Mouse (Mus musculus) left cerebral cortex, adult 18-20 months (tissue): Measurements from ENCODE around the gene Olfr317. TPM values are rescaled to one million over a fixed set of nuclear protein-coding genes. Genes with fewer than 3 reads are reported as not detected.
"Not testable (repeated sequence)": the region's sequence is repeated elsewhere in the genome, so short reads cannot be mapped to it uniquely, and the experiment has no call there.

Source experiments
- DNase-seq, 2 experiments: peaks; one replicate each; pipeline ENCODE4 v3.0.0; 2021 to 2022; ENCODE audit warnings: low spot score in 2 of 2, mixed read lengths in 1 of 2
- long read RNA-seq, 2 experiments: library from polyadenylated mRNA; stranded (forward); transcript quantifications; one replicate each; pipeline ENCODE4 v2.0.0; 2021
- total RNA-seq, 2 experiments: library from RNA; stranded (reverse); gene quantifications; 2 replicates each; pipeline ENCODE4 v1.2.3; 2021

Gene Olfr317
- under 1 TPM in 1 of 2 experiments, not detected in 1; 0.26 TPM for total RNA-seq
- long read RNA-seq, experiment 1: 0 reads
- long read RNA-seq, experiment 2: 0 reads

DNA sequence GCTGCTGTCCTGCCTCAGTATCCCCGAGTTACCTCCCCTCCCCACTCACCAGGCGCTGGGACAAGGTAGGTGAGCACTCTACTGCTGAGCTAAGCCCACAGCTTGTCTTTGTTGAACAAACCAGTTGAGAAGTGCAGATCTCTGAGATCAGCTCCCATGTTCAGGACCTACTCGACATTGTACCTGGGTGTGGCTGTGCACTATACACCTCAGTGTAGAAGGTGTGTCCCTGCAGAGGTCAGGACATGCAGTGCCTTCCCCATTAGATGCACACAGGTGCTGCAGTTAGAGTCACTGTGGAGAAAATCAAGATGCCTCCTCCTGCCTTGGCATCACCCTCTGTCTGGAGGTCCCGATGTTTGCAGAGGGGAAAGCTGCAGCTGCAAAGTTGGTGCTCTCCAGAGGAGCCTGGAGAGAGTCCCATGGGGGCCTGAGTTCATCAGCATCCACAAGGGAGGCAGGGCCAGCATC, at the start of gene Olfr317:
Olfr317 (minus strand) TSS at position 421 of the 471 bp plus-strand sequence.
- no peak for DNase-seq

DNA sequence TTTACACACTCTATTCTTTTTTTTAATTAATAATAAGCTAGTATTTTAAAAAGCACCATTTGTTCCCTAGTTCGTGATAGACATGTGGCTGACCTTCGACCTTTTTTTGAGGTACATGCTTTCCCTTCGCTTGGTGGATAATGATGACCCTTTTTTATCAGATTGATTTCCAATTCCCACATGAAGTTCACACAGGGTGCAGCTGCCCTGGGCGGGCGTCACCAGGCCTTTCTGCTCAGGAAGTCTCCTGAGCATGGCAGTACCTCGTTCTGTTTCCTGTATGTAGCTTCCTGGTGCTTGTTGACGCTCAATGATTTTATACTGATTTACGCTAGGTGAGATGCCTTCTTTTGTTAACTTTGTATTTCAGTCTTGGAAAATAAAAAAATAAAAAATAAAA, 49.3 kb upstream of the Olfr317 start:
- no peak for DNase-seq

DNA sequence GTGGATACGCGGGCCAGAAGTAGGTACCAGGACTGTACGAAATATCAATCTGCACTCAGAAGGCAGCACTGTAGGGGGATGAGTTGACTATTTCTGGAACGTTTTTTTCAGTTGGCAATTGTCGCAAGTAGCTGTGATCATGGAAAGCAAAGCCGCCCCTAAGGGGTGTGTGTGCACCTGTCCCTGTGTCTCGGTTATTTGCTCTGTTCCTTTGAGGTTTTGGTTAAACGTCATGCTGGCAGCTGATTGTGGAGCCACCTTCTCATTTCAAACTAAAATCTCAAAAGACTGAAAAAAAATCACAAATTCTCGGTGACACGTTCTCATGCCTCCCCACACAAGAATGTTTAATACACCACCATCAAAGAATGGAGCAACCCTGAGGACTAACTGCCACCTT, 48.6 kb upstream of the Olfr317 start:
- DNase-seq: no peak

DNA sequence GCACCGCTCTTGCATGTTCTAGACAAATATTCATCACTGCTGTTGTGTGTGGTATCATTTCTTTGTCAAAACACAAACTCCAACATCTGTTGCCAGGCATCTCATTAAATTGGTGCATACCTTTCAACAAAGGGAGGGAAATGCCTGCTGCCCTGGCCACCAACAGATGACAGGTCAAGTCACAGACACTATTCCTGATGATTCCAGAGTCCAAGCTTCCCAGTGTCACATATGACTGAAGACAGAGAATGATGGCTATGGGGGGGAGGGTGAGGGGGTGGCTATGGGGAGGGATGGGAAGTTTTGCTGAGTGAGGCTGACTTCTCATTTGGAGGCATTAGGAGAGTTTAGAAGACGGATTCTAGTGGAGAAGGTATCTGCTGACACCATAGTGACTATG, 45.2 kb upstream of the Olfr317 start:
- no peak for DNase-seq

DNA sequence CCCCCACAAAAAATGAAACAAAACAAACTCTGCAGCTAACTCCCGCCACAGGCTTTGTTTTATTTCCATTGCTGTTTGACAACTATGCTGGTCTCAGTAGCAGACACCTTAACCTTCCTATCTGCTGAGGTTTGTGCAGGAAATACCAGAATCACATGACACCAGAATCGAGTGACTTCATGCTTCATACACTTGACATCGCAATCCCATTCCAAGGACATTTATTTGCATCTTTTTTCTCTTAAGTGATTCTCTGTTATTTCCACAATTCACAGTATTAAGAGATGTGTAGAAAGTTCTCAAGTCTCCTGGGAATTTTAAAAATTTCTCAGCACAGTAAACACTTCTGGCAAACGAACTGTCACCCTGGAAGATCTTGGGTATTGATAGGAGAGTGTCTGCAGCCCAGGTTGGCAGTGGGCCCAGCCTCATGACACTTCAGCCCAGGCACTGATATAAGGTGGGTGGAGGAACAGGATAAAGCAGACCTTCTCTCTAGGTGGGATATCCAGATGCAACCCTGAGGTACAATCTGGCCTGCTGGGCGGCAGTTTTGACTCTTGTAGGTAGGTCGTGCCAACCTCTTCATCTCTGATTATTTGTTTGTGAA, 43.6 kb upstream of the Olfr317 start, which contains the start of gene Olfr314:
Olfr314 (plus strand) TSS at position 473 of the 610 bp plus-strand sequence.
- no peak for DNase-seq

DNA sequence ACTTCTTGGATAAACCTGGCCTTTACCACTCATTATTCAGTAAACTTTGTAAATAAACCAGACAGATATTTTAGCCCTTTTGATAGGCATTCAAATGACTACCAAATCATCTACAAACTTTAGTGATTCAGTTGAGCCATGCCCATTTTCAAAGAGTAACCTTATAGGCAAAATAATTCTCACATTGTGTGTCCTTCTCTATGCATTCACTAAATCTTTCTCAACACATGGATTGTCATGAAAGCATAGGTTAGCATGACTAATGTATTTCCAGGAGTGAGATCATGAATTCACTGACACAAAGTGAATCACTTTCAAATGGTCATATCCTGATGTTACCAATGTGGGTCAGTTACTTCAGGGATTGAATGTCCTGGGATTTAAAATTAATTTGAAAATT, 33.9 kb upstream of the Olfr317 start, which contains the start of gene Olfr315:
Olfr315 (plus strand) TSS at position 301 of the 400 bp plus-strand sequence.
- no peak for DNase-seq

DNA sequence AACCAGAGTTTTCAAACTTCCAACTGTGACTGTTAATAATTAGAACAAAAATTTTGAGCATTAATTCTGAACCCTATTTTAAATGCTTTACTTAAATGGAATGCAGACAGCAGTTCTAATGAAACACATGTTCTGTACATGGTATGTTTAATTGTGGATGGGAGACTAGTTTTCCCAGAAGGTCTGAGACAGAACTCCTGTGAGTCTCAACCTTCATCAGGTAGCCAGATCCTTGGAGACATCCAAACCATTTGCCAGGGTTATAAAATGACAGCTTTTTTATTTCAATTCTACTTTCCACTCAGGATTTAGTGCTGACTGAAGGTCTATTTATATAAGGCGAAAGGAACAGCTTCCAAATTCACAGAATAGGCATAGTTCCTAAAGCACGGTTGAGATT, 13.4 kb upstream of the Olfr317 start, which contains the start of gene Olfr316:
Olfr316 (plus strand) TSS at position 301 of the 400 bp plus-strand sequence.
- no peak for DNase-seq

DNA sequence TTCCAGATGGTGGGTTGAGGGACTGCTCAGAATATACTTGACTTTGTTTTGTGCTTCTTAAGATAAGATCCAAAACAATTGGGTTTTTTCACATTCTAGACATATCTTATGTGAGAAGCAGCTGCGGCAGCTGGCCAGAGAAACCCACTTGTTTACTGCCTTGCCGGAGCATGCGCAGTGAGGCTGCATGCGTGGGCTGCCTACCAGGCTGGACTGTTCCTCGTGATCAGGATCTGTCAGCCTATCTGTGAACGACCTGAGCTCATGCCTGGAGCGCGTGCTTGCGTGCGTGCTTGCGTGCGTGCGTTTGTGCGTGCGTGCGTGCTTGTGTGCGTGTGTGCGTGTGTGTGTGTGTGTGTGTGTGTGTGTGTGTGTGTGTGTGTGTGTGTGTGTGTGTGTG, 12.1 kb upstream of the Olfr317 start:
- peak; percentile 39 to 70 for DNase-seq

DNA sequence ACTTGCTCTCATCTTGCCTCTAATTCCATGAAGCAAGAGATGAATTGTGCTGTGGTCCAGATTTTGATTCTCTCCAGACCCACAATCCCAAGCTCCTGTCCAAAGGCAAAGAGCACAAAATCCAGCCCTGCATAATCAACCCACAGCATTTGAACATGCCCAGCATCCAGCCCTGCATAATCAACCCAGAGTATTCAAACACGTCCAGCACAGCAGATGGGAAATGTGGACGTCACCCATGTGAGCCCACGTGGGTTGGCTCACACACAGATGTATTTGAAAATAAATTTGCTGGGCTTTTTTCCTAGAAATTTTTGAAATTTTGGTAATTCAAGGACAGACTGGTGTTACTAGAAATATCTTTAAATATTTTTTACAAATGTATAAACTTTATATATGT, 5.6 kb downstream of the Olfr317 start:
- peak; percentile 9 to 30 for DNase-seq

DNA sequence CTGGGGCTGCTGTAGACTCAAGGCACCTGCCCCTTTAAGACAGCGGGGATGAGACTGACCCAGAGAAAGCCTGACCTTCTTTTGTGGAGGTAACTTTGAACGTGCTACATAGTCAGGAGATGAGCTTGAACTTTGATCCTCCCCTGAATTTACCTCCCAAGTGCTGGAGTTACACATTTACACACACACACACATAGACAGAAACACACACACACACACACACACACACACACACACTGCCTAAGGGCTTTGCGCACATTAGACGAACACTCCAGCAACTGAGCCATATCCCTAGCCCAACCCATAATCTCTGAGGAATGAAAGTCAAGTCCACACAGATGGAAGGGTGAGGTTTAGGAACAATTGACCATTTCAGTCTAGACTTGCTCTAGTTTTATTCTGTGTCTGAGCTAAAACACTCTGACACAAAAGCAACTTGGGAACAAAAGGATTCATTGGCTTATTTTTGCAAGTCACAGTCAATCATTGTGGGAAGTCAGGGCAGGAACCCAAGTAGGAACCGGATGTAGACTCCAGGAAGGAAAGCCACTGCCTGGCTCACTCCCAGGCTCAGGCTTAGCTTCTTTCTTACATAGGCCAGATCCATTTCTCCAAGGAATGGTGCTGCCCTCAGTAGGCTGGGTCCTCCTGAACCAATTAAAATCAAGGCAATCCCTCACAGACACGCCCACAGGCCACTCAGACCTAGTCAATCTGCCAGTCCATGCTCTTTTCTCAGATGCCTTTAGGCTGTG, 10.9 kb downstream of the Olfr317 start:
- DNase-seq: not testable (repeated sequence)

DNA sequence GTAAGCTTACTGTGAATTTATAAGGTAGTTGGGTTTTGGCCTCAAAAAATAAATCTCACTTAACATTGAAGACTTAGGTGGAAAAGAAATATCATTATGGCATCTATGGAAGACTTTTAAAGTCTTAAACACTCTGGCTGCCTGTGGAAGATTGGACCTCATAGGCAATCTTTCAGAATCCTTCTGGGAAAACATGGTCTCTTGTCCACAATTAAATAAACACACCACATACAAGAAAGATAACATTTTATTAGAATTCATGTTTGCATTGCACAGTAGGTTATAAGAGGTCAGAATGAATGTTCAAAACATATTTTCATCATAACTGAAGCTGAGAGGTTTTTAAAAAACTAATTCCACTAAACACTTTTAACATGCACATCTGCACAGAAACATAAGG, 15.1 kb downstream of the Olfr317 start, which contains the start of gene Olfr318:
Olfr318 (minus strand) TSS at position 101 of the 400 bp plus-strand sequence.
- DNase-seq: no peak

DNA sequence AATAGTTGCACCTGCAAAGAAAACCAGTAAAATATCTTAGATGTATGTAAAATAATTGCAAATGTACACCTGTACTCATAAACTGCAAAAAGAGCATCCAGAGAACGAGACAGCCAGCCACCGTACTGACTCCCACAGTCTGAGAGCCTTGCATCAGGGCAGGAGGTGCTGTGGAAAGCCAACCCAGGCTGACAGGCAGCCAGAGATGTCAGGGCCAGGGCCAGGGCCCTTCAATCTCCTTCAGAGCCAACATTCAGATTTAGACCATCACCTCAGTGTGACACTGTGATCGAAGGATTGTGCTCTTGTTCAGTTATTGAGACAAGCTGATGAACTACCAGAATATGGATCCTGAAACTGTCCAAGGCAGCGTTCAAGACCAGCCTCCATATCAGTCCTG, 19.3 kb downstream of the Olfr317 start:
- no peak for DNase-seq

DNA sequence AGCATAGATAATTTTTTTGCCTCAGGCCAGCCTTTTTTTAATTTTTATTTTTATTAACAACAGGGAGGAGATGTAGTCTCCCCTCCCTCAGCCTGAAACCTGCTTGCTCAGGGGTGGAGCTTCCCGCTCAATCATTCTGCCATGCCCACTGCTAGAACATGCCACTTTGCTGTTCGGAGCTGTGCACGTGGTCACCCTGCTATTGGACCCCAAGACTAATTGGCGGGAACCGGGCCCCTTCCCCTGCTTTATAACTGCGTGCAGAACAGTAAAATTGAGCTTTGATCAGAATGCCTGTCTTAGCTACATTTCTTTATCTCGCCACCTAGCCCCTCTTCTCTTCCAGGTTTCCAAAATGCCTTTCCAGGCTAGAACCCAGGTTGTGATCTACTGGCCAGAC, 21.3 kb downstream of the Olfr317 start:
- DNase-seq: not testable (repeated sequence)

DNA sequence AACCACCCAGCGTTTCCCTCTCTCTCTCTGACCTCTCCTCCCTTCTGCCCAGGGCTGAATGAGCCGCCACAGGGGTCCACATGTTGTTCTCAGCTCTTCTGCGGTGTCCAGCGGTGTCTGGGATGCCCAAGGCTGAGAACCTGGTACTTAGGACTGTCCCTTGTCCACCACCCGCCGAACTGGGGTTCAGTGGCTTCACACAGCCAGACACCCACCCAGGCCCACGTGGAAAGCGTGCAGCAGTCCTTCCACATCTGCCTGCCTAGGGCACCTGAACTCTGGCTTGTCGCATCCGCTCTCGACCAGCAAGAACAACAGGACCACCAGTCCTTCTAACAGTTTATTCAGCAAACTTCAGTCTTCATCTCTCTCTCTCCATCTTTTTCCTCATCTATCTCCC, 29.9 kb downstream of the Olfr317 start:
- no peak for DNase-seq

DNA sequence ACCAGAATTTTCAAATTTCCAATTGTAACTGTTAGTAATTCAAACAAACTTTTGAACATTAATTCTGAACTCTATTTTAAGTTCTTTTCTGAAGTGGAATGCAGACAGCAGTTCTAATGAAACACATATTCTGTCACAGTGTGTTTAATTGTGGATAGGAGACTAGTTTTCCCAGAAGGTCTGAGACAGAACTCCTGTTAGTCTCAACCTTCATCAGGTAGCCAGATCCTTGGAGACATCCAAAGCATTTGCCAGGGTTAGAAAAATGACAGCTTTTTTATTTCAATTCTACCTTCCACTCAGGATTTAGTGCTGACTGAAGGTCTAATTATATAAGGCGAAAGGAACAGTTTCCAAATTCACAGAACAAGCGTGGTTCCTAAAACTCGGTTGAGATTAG, 40.1 kb downstream of the Olfr317 start, which contains the start of gene Olfr319:
Olfr319 (plus strand) TSS at position 301 of the 400 bp plus-strand sequence.
- no peak for DNase-seq

Other genes starting within 250 kb of the Olfr317 start
- not detected for gene Olfr332, start 246.7 kb downstream of the Olfr317 start, total RNA-seq
- gene Olfr331, start 236.6 kb downstream of the Olfr317 start, total RNA-seq: not detected
- not detected for gene Olfr330, start 204.4 kb downstream of the Olfr317 start, total RNA-seq
- not detected for gene Olfr329-ps, start 192.8 kb downstream of the Olfr317 start, total RNA-seq
- not detected for gene Olfr328, start 183.6 kb downstream of the Olfr317 start, total RNA-seq
- not detected for gene Olfr224, start 168.7 kb downstream of the Olfr317 start, total RNA-seq
- gene Olfr325, start 161.5 kb downstream of the Olfr317 start, total RNA-seq: not detected
- gene Olfr324, start 144.1 kb downstream of the Olfr317 start, total RNA-seq: not detected
- not detected for gene 2210407C18Rik, start 123.1 kb downstream of the Olfr317 start, total RNA-seq
- not detected for gene Olfr323, start 108.7 kb downstream of the Olfr317 start, total RNA-seq
- under 1 TPM in 1 of 2 experiments, not detected in 1; 0.21 TPM for gene Trim58, start 98.7 kb downstream of the Olfr317 start, total RNA-seq
- gene Olfr322, start 80.4 kb downstream of the Olfr317 start, total RNA-seq: not detected
- not detected for gene Olfr320, start 58.1 kb downstream of the Olfr317 start, total RNA-seq
- not detected for gene Olfr319, start 40.0 kb downstream of the Olfr317 start, total RNA-seq
- gene Olfr318, start 15.2 kb downstream of the Olfr317 start, total RNA-seq: not detected
- 1 to 10 TPM; 2.1 to 2.9 TPM for gene Olfr316, start 13.5 kb upstream of the Olfr317 start, total RNA-seq
- gene Olfr315, start 34.0 kb upstream of the Olfr317 start, total RNA-seq: not detected
- not detected for gene Olfr314, start 43.7 kb upstream of the Olfr317 start, total RNA-seq
- 1 to 10 TPM; 1.8 to 2.2 TPM for gene Fam183b, start 62.7 kb upstream of the Olfr317 start, total RNA-seq
- not detected for gene Olfr313, start 75.8 kb upstream of the Olfr317 start, total RNA-seq
- not detected for gene Olfr312, start 90.0 kb upstream of the Olfr317 start, total RNA-seq
- gene Olfr311, start 100.0 kb upstream of the Olfr317 start, total RNA-seq: under 1 TPM in 1 of 2 experiments, not detected in 1; 0.21 TPM
- gene Gm12258, start 107.9 kb upstream of the Olfr317 start, total RNA-seq: 10 to 100 TPM; 17.1 to 19.2 TPM
- 10 to 100 TPM in 1 of 2 experiments, 1 to 10 TPM in 1; 9.5 to 11.6 TPM for gene 2810021J22Rik, start 128.0 kb upstream of the Olfr317 start, total RNA-seq
- 1 to 10 TPM; 8.9 to 9.7 TPM for gene Zfp39, start 165.0 kb upstream of the Olfr317 start, total RNA-seq
- gene Btnl10, start 178.7 kb upstream of the Olfr317 start, total RNA-seq: not detected
- gene Rnf187, start 199.7 kb upstream of the Olfr317 start, total RNA-seq: 100 to 1,000 TPM; 485 to 490 TPM
- 100 to 1,000 TPM in 1 of 2 experiments, 10 to 100 TPM in 1; 99.3 to 112 TPM for gene Hist3h2ba, start 209.7 kb upstream of the Olfr317 start, total RNA-seq
- gene Hist3h2a, start 215.5 kb upstream of the Olfr317 start, total RNA-seq: 10 to 100 TPM; 62.8 to 63.7 TPM
- gene Trim17, start 215.5 kb upstream of the Olfr317 start, total RNA-seq: 1 to 10 TPM; 4.0 to 5.0 TPM
- gene Trim11, start 238.9 kb upstream of the Olfr317 start, total RNA-seq: 10 to 100 TPM; 22.5 to 25.4 TPM